Mouse (Mus musculus) olfactory bulb, adult 2 months (tissue): ENCODE measurements around the gene Rbms1.

Experiments used
- CTCF ChIP-seq: fragments of 200-500 bp; IDR thresholded peaks from 2 replicates; pipeline ENCODE4 v1.5.1; 2012; ENCODE audit warnings: low read depth, mild to moderate bottlenecking, low read length, moderate library complexity; ENCODE audit not compliant: insufficient read depth
- POLR2A ChIP-seq: fragments of 200-500 bp; IDR thresholded peaks from 2 replicates; pipeline ENCODE4 v1.6.1; 2012; ENCODE audit warnings: mild to moderate bottlenecking, low read depth, low read length, moderate library complexity; ENCODE audit not compliant: insufficient read depth

DNA sequence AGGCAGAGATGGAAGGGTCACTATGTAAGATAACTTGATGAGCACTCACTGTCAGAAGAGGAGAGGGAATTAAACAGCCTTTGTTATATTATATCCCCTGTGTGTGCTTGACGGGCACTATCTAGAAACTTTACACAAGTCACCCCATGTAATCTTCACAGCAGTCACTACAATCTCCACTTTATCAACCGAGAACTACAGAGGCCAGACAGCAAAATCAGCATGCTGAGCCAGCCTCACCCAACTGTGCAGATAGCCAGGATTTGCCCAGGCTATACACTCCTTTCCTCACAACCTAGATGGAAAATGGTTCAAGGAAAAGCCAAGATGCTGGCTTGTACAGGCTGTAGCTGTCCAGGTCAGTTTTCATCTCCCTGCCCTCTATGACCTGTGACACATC is 146.7 kb downstream of the Rbms1 start:
- no peak for TF ChIP-seq POLR2A
- TF ChIP-seq CTCF, result no peak
